Mouse (Mus musculus) ovary, postnatal 36 days (tissue): ENCODE measurements around the gene RPS10-NUDT3.

ENCODE experiments used
- DNase-seq: peaks from one replicate; pipeline ENCODE4 v3.0.0; 2022; ENCODE audit warnings: low spot score, mixed read lengths

The RPS10-NUDT3 gene

DNA sequence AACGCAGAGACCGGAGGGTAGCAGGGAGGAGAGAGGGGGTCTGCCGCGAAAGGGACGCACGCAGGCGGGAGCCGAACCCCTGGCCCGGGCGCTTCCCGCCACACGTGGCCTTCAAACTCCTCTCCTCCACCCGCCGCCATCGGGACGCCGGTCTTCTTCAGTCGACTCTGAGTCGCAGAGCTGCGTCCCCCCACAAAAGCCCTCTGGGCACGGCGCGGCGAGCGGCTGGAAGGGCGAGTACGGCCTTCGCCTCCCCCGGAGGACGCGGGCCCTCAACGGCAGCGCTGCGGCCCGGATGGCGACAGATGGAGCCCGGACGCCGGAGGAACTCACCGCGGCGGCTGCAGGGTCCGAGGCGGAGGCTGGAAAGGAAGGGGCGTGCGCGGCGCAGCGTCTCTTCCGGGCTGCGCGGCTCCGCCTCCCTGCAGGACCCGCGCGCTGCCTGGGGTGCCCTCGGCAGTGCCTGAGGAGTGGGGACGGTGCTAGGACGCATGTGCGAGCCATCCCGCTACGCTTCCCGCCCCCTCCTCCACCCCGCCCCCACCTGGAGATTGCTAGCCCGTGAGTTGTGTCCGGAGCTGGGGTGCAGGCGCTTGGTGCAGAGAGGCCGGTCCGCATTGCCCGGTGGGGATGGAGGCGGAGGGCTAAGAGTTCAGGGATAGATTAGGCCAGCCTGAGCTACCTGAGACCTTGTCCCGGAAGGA, at the start of gene RPS10-NUDT3:
Gene RPS10-NUDT3, minus strand, starts transcription at position 352 of the 704 bp plus-strand sequence.
- DNase-seq: peak; percentile 90

GRCm38 (mm10) chr17:27678924-27679813, 44.1 kb upstream of the RPS10-NUDT3 start:
- no peak for DNase-seq

DNA sequence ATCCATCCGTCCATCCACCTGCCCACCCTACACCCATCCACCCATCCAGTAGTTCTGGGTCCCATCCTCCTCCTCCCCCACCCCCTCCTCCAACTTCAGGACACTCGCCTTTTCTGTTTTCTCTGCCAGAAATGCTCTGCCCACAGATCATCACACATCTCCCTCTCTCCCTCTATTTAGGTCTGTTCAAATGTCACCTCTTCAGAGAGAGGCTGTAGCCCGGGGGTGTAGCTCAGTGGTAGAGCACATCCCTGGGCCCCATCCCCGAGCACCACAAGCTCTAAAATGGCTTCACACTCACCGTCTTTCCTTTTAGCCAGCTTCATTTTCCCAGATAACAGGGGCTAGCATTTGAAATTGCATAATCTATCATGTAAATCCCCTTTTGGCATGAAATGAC, 42.7 kb upstream of the RPS10-NUDT3 start:
- DNase-seq: no peak

DNA sequence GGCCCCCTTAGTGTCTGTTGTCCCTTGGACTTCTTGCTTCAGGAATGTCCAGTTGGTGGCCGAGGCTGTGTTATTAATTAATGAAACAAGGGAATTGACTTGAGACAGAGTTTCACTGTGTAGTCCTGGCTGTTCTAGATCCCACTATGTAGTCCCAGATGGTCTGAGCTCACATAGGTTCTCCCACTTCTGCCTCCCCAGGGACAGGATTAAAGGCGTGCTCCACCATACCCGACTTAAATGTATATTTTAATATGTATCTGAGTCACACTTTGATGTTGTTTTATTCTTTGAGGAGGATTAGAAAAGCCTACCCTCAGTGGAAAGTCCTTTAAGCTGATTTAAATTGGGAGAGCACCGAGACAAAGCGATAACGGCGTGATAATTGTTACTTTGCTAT, 41.2 kb upstream of the RPS10-NUDT3 start:
- no peak for DNase-seq

DNA sequence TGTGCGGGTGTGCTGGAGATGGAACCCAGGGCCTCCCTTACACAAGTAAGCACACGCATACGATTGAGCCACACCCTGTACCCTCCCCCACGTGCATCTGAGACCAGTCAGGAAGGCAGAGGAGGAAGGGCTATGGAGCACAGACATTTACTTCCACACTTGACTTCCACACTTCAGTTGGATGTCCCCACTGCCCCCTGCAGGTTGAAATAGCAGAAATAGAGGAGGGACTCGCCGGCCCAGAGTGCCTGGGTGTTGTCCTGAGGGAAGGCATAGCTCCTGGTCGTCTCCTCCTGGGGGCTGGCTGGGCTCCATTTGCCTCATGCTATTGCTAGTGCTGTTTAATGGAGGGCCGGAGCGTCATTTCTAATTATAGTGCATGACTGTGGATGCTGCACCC, 40.4 kb upstream of the RPS10-NUDT3 start:
- no peak for DNase-seq

- no peak for DNase-seq
Observed at GRCm38 (mm10) chr17:27673945-27674344, 38.9 kb upstream of the RPS10-NUDT3 start.

DNA sequence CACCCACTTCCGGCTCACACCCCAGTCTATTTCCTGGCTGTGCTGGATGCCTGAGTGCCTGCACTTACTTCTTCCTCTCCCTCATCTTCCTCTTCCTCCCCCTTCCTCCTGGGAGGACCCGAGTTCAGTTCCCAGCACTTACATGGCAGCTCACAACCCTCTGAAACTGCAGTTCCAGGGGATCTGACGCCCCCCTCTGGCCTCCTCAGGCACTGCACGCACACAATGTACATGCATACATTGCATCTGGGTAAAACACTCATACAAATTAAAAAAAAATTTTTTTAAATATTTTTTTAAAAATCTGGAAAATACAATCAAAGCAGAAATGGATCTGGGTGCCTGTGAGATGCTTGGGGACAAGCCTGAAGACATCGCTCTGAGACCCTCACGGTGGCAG, 36.7 kb upstream of the RPS10-NUDT3 start:
- no peak for DNase-seq

DNA sequence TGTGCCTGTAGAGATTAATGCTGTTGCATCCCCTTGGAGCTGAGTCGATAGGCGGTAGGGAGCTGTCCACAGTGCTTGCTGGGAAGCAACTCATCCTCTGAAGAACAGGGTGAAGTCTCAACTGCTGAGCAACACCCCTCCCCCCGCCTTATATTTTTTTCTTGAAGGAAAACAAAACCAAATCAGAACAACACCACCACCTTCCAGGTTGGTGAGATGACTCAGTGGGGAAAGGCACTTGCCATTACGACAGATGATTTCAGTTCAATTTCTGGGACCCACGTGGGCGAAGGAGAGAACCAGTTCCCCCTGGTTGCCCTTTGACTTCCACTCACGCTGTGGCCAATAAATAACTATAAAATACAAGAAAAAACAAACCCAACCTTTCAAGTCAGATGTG, 23.7 kb upstream of the RPS10-NUDT3 start:
- DNase-seq: no peak

GRCm38 (mm10) chr17:27657123-27657522, 22.1 kb upstream of the RPS10-NUDT3 start:
- no peak for DNase-seq

DNA sequence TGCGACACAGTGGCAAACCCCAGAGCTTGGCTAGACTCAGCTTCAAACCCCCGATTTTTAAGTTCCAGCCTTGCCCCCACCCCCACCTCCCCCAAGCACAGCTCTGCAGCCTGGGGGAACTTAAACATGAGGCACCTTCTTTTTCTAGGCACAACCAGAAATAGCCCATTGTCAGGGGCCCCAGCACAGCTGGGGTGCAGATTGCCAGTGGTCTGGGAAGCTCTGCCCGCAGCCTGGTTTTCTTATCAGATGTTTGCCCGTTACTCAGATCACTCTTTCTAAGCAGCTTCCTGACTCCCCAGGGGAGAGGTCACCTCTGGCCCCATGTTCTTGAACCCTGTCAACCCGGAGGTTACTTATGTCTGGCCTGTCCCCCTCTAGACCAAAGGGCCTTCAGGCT, 21.4 kb upstream of the RPS10-NUDT3 start:
- no peak for DNase-seq

DNA sequence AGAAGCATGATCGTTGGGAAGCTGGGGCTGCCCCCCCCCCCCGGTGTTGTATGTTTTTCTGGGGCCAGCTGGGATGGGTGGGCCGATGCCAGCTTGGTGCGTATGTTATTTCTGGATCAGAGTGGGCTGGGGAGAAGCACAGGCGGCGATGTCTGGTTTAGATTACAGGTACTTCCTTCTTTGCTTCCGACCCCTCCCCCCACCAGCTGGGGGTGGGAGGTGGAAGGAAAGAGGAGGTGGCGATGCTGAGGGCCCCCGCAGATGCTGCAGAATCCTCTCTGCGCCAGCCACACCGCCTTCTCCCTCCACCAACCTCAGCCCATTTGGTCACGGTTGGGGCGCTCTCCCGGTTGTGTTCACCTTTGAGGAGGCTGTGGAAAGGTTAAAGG, 21.0 kb upstream of the RPS10-NUDT3 start:
- DNase-seq: no peak

DNA sequence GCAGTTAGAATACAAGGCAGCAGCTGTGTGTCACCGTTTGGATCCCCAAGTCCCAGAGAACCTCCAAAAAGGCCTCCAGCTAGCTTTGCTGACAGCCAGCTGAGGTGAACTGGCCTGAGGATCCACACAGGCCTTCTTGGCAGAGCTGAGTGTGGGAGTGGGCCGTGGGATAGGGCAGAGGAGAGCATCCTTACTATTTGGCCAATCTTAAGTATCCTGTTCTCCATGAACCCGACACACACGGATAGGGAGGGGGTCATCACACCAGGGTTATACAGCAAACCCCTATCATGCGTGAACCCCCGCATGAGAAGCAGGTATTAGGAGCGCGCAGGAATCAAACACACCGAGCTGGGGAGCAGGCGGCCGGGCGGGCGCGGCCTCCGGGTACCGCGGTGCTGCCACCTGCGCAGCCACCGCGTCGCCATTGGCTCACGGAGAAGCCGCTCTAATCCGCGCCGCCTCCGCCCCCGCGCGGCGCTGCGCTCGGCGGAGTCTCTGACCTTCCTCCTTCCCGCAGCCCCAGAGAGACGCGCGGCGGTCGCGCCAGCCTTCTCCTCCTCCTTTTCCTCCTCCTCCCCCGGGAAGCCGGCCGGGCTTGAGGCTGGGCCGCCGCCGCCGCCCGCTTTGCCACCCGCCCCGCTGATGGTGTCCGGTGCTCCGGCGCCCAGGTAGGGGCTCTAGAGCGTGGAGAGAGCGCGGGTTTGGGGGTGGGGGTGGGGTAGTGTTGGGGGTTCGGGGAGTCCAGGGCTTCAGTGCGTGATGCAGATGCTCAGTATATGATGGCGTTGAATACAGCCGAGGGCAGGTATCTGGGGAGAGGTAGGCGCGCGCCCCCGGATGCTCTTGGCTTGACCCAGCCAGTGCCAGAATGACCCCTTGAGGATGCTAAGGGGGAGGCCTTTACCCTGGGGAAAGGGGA, 20.3 kb upstream of the RPS10-NUDT3 start, which contains the start of gene Pacsin1:
Gene Pacsin1, plus strand, starts transcription at position 421 of the 922 bp plus-strand sequence.
- peak; percentile 50 for DNase-seq

DNA sequence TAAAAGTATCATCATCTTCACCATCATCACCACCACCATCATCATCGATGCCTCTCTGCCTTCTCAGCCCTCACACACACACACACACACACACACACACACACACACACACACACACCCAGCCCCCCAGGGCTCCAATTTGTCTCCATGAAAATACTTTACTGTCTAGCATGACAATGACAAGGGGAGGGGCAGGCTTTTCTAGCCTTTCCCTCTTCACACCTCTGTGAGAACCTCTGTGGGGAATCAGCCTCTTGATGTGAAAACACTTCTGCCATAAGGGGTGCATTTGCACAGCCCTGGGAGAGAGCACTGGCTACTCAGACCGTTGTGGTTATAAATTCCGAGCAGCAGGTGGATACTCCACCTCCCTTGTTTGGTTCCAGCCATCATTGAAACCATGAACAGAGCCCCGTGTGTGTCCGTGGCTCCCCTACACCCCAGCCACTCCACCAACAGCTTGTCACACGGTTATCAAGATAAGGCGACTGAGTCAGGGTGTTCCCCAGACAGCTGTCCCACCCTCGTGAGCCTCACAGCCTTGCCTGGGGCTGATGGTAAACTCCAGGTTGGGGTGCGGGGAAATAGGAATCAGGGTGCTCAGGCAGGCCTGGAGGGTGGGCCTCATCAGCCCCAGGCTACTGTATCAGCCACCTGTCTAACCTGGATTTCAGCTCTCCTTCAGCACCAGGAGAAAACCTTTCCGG, 18.4 kb upstream of the RPS10-NUDT3 start:
- DNase-seq: no peak

GRCm38 (mm10) chr17:27652046-27652790, 17.2 kb upstream of the RPS10-NUDT3 start:
- no peak for DNase-seq

GRCm38 (mm10) chr17:27650586-27650985, 15.6 kb upstream of the RPS10-NUDT3 start:
- no peak for DNase-seq

- DNase-seq: peak; percentile 53
Observed at GRCm38 (mm10) chr17:27650160-27650559, 15.1 kb upstream of the RPS10-NUDT3 start.

DNA sequence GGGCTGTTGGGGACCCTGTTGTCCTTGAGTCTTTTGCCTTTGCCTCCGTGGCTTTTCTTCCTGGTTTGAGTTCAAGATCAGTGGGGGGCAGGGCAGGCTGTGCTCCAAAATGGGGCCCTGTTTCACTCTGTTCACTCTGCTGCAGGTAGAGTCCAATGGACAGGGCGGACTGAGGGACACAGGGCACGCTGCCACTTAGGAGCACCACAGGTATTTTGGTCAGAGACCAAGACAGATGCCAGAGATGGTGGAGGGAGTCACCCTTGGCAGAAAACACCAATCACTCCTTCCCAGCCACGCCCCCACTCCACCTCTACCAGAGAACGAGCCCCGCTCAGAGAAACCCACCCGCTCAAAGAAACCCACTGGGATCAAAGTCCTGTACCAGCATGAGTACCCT, 10.8 kb upstream of the RPS10-NUDT3 start:
- no peak for DNase-seq

GRCm38 (mm10) chr17:27644572-27644971, 9.6 kb upstream of the RPS10-NUDT3 start:
- DNase-seq: no peak

DNA sequence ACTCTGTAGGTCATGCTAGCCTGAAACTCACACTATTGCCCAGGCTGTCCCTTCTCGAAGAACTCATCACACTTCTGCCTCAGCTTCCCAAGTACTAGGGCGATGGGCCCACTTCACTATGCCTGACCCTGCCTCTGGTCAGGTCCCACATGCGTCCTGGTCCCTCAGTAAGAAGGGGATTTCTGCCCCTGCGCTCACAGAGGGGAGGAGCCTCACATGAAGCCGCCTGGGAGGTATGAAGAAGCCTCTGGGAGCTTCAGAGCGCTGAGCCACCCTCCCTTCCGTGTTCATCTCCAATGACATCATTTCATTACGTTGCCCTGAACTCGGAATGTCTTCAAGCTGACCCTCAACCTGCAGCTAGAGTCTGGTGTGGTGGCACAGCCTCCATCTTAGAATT, 8.7 kb upstream of the RPS10-NUDT3 start:
- DNase-seq: no peak

DNA sequence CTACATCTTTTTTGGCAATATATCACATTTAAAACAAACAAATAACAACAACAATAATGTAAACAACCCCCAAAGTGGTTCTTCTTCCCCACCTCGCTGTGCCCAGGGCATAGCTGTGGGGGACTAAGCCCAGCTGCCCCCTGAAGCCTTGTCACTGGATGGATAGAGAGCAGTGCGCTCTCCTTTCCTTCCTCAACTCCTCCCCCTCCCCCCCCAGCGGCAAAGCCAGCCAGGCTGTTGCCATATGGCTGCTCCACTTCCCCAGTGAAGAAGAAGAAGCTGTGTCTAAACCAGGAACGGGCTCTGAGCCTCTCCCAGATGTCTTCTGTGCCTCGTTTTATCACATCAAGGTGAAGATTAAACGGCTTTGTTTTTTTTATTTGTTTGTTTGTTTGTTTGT, 8.1 kb upstream of the RPS10-NUDT3 start:
- no peak for DNase-seq
